Mouse (Mus musculus) hindlimb bud, embryonic 11.5 days (tissue): ENCODE measurements around the gene Cd80.

Source experiments
- DNase-seq: peaks from one replicate; pipeline ENCODE4 v3.0.0-alpha.2; 2012; ENCODE audit warnings: low read depth, low spot score; ENCODE audit errors: extremely low spot score

The Cd80 gene

GRCm38 (mm10) chr16:38447366-38447765, 8.0 kb upstream of the Cd80 start:
- no peak for DNase-seq

GRCm38 (mm10) chr16:38448458-38448857, 6.9 kb upstream of the Cd80 start:
- DNase-seq: no peak

- no peak for DNase-seq
These were observed 4.7 kb upstream of the Cd80 start for GRCm38 (mm10) chr16:38450707-38451106.

GRCm38 (mm10) chr16:38451421-38452205, 3.7 kb upstream of the Cd80 start:
- no peak for DNase-seq

GRCm38 (mm10) chr16:38452442-38453202, 2.7 kb upstream of the Cd80 start, which contains the start of gene Adprh:
Adprh (minus strand) TSS chr16:38452703.
- DNase-seq: peak; percentile 57

- DNase-seq: no peak
These were observed 2.2 kb upstream of the Cd80 start for GRCm38 (mm10) chr16:38453203-38453553.

- DNase-seq: no peak
These were observed 1.4 kb upstream of the Cd80 start for GRCm38 (mm10) chr16:38453952-38454351.

- DNase-seq: no peak
These were observed 667 bp upstream of the Cd80 start for GRCm38 (mm10) chr16:38454533-38455254.

GRCm38 (mm10) chr16:38456812-38457567, 1.6 kb downstream of the Cd80 start:
- no peak for DNase-seq

GRCm38 (mm10) chr16:38458600-38459280, 3.4 kb downstream of the Cd80 start:
- no peak for DNase-seq

- DNase-seq: no peak
These were observed 4.6 kb downstream of the Cd80 start for GRCm38 (mm10) chr16:38459990-38460389.

GRCm38 (mm10) chr16:38461749-38462148, 6.4 kb downstream of the Cd80 start:
- DNase-seq: no peak

GRCm38 (mm10) chr16:38462161-38462560, 6.8 kb downstream of the Cd80 start:
- DNase-seq: no peak

- no peak for DNase-seq
These were observed 7.9 kb downstream of the Cd80 start for GRCm38 (mm10) chr16:38463305-38463704.

- no peak for DNase-seq
These were observed 10.7 kb downstream of the Cd80 start for GRCm38 (mm10) chr16:38466089-38466488.

- no peak for DNase-seq
These were observed 11.9 kb downstream of the Cd80 start for GRCm38 (mm10) chr16:38467091-38467916.

GRCm38 (mm10) chr16:38467917-38468705, 12.8 kb downstream of the Cd80 start:
- DNase-seq: no peak

- no peak for DNase-seq
These were observed 13.3 kb downstream of the Cd80 start for GRCm38 (mm10) chr16:38468706-38469018.

- no peak for DNase-seq
These were observed 14.1 kb downstream of the Cd80 start for GRCm38 (mm10) chr16:38469437-38469836.
